Mouse (Mus musculus) gastrocnemius, adult 2 months (tissue): Measurements from ENCODE around the gene Xirp2. TPM values are rescaled to one million over a fixed set of nuclear protein-coding genes. Genes with fewer than 3 reads are reported as not detected.

Experiments used
- DNase-seq: peaks from one replicate; pipeline ENCODE4 v3.0.0; 2022
- H3K27ac ChIP-seq: fragments of 200-600 bp; 2 replicates; pipeline ENCODE4 v1.8.1; 2022; ENCODE audit warnings: mild to moderate bottlenecking
- H3K4me3 ChIP-seq: fragments of 200-600 bp; 2 replicates; pipeline ENCODE4 v1.8.1; 2022; ENCODE audit warnings: mild to moderate bottlenecking, moderate library complexity
- CTCF ChIP-seq: fragments of 200-600 bp; IDR thresholded peaks from 2 replicates; pipeline ENCODE4 v1.8.1; 2022; ENCODE audit warnings: antibody characterized with exemption, mild to moderate bottlenecking, moderate library complexity
- intact Hi-C: fragments of 180-260 bp; cut with DNase I; formaldehyde crosslinking; loops from one replicate; pipeline ENCODE4 v1.15.1; 2025
- total RNA-seq, 2 experiments: library from RNA; stranded (reverse); gene quantifications; 2 replicates each; pipeline ENCODE4 v1.2.3; 2021

Gene Xirp2
- total RNA-seq, 2 experiments from 2014 or later, result 998 to 1,127 TPM

GRCm38 (mm10) chr2:67567141-67567680, 121.4 kb downstream of the Xirp2 start:
- TF ChIP-seq CTCF, result no peak
- peak overlapping the region; percentile 81 for H3K4me3 ChIP-seq

More at GRCm38 (mm10) chr2:67567141-67567680, 121.4 kb downstream of the Xirp2 start:
- H3K27ac ChIP-seq, result no peak overlapping the region
- no peak for DNase-seq
- intact Hi-C loops, result no loop called here

Other genes starting within 250 kb of the Xirp2 start
- not detected for gene Gm21830, start 32.3 kb upstream of the Xirp2 start, total RNA-seq
- not detected for gene Gm26727, start 12.8 kb upstream of the Xirp2 start, total RNA-seq
- 1 to 10 TPM; 1.0 to 4.4 TPM for gene B3galt1, start 119.9 kb downstream of the Xirp2 start, total RNA-seq